Mouse (Mus musculus) MEL (cell line): Measurements from ENCODE around the gene Lhb. TPM values are rescaled to one million over a fixed set of nuclear protein-coding genes. Genes with fewer than 3 reads are reported as not detected.

Experiments
- DNase-seq: peaks from one replicate; pipeline ENCODE4 v3.0.0; 2011; ENCODE audit warnings: low read depth, low spot score
- H3K27ac ChIP-seq: 2 replicates; pipeline ENCODE4 v1.5.1; 2012; ENCODE audit warnings: low read depth, mild to moderate bottlenecking, control low read depth, low read length, moderate library complexity; ENCODE audit not compliant: control insufficient read depth
- H3K27me3 ChIP-seq, 2 experiments: fragments of 150-350 bp in 1 of 2; sonication (generic) in 1 of 2; 2 replicates each; pipeline ENCODE4 v1.6.1; 2012; ENCODE audit warnings: low read length in 2 of 2, mild to moderate bottlenecking in 2 of 2, improper control_type of control experiment in 1 of 2, moderate library complexity in 1 of 2; ENCODE audit not compliant: insufficient read depth in 2 of 2, control insufficient read depth in 1 of 2
- H3K36me3 ChIP-seq, 2 experiments: 2 replicates each; pipeline ENCODE4 v1.6.1; 2012 to 2014; ENCODE audit warnings: low read length in 2 of 2, improper control_type of control experiment in 1 of 2, inconsistent platforms in 1 of 2, mild to moderate bottlenecking in 1 of 2; ENCODE audit not compliant: insufficient read depth in 2 of 2, control insufficient read depth in 1 of 2
- H3K4me1 ChIP-seq, 2 experiments: fragments of 150-350 bp in 1 of 2; sonication (generic) in 1 of 2; 2 replicates each; pipeline ENCODE4 v1.6.1; 2012; ENCODE audit warnings: low read length in 2 of 2, improper control_type of control experiment in 1 of 2, mild to moderate bottlenecking in 1 of 2; ENCODE audit not compliant: insufficient read depth in 2 of 2, control insufficient read depth in 1 of 2
- H3K4me3 ChIP-seq, 2 experiments: fragments of 150-350 bp in 1 of 2; sonication (generic) in 1 of 2; 2 replicates each; pipeline ENCODE4 v1.5.1; 2012; ENCODE audit warnings: low read depth in 2 of 2, low read length in 2 of 2, mild to moderate bottlenecking in 2 of 2, moderate library complexity in 2 of 2, control low read depth in 1 of 2, improper control_type of control experiment in 1 of 2; ENCODE audit not compliant: control insufficient read depth in 1 of 2, insufficient read depth in 1 of 2
- H3K79me2 ChIP-seq: 2 replicates; pipeline ENCODE4 v1.6.1; 2012; ENCODE audit warnings: mild to moderate bottlenecking, low read length, moderate library complexity; ENCODE audit not compliant: control insufficient read depth, poor library complexity, insufficient read depth
- H3K9ac ChIP-seq: 2 replicates; pipeline ENCODE4 v1.6.1; 2012; ENCODE audit warnings: low read depth, mild to moderate bottlenecking, control low read depth, low read length, moderate library complexity; ENCODE audit not compliant: control insufficient read depth, poor library complexity, severe bottlenecking
- H3K9me3 ChIP-seq: fragments of 150-350 bp; sonication (generic); replicated peaks from 2 replicates; pipeline ENCODE4 v1.6.1; 2012; ENCODE audit warnings: mild to moderate bottlenecking, low read length, improper control_type of control experiment, moderate library complexity; ENCODE audit not compliant: insufficient read depth
- CHD2 ChIP-seq: IDR thresholded peaks from 2 replicates; pipeline ENCODE4 v1.6.1; 2011; ENCODE audit warnings: low read length, improper control_type of control experiment
- CTCF ChIP-seq, 3 experiments: IDR thresholded peaks in 2 of 3; conservative IDR thresholded peaks in 1 of 3; 2 replicates each; pipeline ENCODE4 v1.5.1; 2011 to 2012; ENCODE audit warnings: low read length in 3 of 3, low read depth in 2 of 3, mild to moderate bottlenecking in 2 of 3, improper control_type of control experiment in 1 of 3, inconsistent platforms in 1 of 3, mixed read lengths in 1 of 3, moderate library complexity in 1 of 3; ENCODE audit not compliant: control insufficient read depth in 1 of 3, insufficient read depth in 1 of 3, poor library complexity in 1 of 3, severe bottlenecking in 1 of 3
- E2F4 ChIP-seq: IDR thresholded peaks from 2 replicates; pipeline ENCODE4 v1.6.1; 2011; ENCODE audit warnings: low read depth, low read length, improper control_type of control experiment, borderline replicate concordance
- ELF1 ChIP-seq: IDR thresholded peaks from 2 replicates; pipeline ENCODE4 v1.6.1; 2014; ENCODE audit warnings: low read depth, mild to moderate bottlenecking, inconsistent platforms, low read length, improper control_type of control experiment, moderate library complexity
- ETS1 ChIP-seq: IDR thresholded peaks from 2 replicates; pipeline ENCODE4 v1.6.1; 2012; ENCODE audit warnings: low read depth, mild to moderate bottlenecking, inconsistent platforms, low read length, improper control_type of control experiment, moderate library complexity
- GABPA ChIP-seq: IDR thresholded peaks from 2 replicates; pipeline ENCODE4 v1.6.1; 2012; ENCODE audit warnings: low read depth, mild to moderate bottlenecking, inconsistent platforms, low read length, improper control_type of control experiment, moderate library complexity
- HCFC1 ChIP-seq: IDR thresholded peaks from 2 replicates; pipeline ENCODE4 v1.6.1; 2012; ENCODE audit warnings: low read depth, mild to moderate bottlenecking, inconsistent platforms, low read length, improper control_type of control experiment, moderate library complexity
- KAT2A ChIP-seq: conservative IDR thresholded peaks from 2 replicates; pipeline ENCODE4 v1.6.1; 2012; ENCODE audit warnings: low read depth, low read length, improper control_type of control experiment, inconsistent platforms
- MAFK ChIP-seq: IDR thresholded peaks from 2 replicates; pipeline ENCODE4 v1.6.1; 2011; ENCODE audit warnings: low read depth, mild to moderate bottlenecking, low read length, improper control_type of control experiment, borderline replicate concordance
- MXI1 ChIP-seq: IDR thresholded peaks from 2 replicates; pipeline ENCODE4 v1.6.1; 2011; ENCODE audit warnings: mild to moderate bottlenecking, low read depth, low read length, improper control_type of control experiment
- MYB ChIP-seq: IDR thresholded peaks from 2 replicates; pipeline ENCODE4 v1.6.1; 2011; ENCODE audit warnings: mild to moderate bottlenecking, low read depth, low read length, improper control_type of control experiment
- MYC ChIP-seq: IDR thresholded peaks from 2 replicates; pipeline ENCODE4 v1.6.1; 2011; ENCODE audit warnings: low read depth, mild to moderate bottlenecking, low read length, improper control_type of control experiment, moderate library complexity
- NELFE ChIP-seq: IDR thresholded peaks from 2 replicates; pipeline ENCODE4 v1.6.1; 2011; ENCODE audit warnings: low read depth, low read length, improper control_type of control experiment
- NRF1 ChIP-seq: IDR thresholded peaks from 2 replicates; pipeline ENCODE4 v1.6.1; 2014; ENCODE audit warnings: low read depth, mild to moderate bottlenecking, inconsistent platforms, low read length, improper control_type of control experiment, moderate library complexity; ENCODE audit not compliant: poor library complexity, insufficient read depth, severe bottlenecking
- POLR2A ChIP-seq, 2 experiments: IDR thresholded peaks; 2 replicates each; pipeline ENCODE4 v1.6.1; 2011 to 2012; ENCODE audit warnings: low read length in 2 of 2, mild to moderate bottlenecking in 2 of 2, control low read depth in 1 of 2, improper control_type of control experiment in 1 of 2, low read depth in 1 of 2, moderate library complexity in 1 of 2; ENCODE audit not compliant: control insufficient read depth in 1 of 2, insufficient read depth in 1 of 2, poor library complexity in 1 of 2
- POLR2AphosphoS5 ChIP-seq: IDR thresholded peaks from 2 replicates; pipeline ENCODE4 v1.6.1; 2012; ENCODE audit warnings: low read depth, borderline replicate concordance, mild to moderate bottlenecking, inconsistent platforms, low read length, moderate library complexity, mixed read lengths
- SIN3A ChIP-seq: IDR thresholded peaks from 2 replicates; pipeline ENCODE4 v1.6.1; 2012; ENCODE audit warnings: low read length, improper control_type of control experiment, inconsistent platforms
- TAL1 ChIP-seq: IDR thresholded peaks from 2 replicates; pipeline ENCODE4 v1.6.1; 2012; ENCODE audit warnings: mild to moderate bottlenecking, inconsistent platforms, low read length, moderate library complexity, mixed read lengths
- ZC3H11A ChIP-seq: IDR thresholded peaks from 2 replicates; pipeline ENCODE4 v1.6.1; 2012; ENCODE audit warnings: low read depth, mild to moderate bottlenecking, inconsistent platforms, low read length, improper control_type of control experiment
- ZKSCAN1 ChIP-seq: IDR thresholded peaks from 2 replicates; pipeline ENCODE4 v1.6.1; 2012; ENCODE audit warnings: low read depth, mild to moderate bottlenecking, inconsistent platforms, low read length, improper control_type of control experiment, moderate library complexity
- ZMIZ1 ChIP-seq: IDR thresholded peaks from 2 replicates; pipeline ENCODE4 v1.6.1; 2012; ENCODE audit warnings: low read depth, mild to moderate bottlenecking, inconsistent platforms, low read length, improper control_type of control experiment, moderate library complexity
- ZNF384 ChIP-seq: IDR thresholded peaks from 2 replicates; pipeline ENCODE4 v1.6.1; 2012; ENCODE audit warnings: low read depth, mild to moderate bottlenecking, inconsistent platforms, low read length, improper control_type of control experiment
- polyA plus RNA-seq, 2 experiments: library from polyadenylated mRNA; stranded (reverse) in 1 of 2; unstranded in 1 of 2; fragments of >175 nt in 1 of 2; fragments of >200 nt in 1 of 2; gene quantifications; 2 replicates each; pipeline versions ENCODE4 v1.2.1 to v1.2.4; 2012; ENCODE audit warnings: low replicate concordance in 2 of 2, low read depth in 1 of 2; ENCODE audit not compliant: insufficient read length in 2 of 2, insufficient read depth in 1 of 2, missing spikeins in 1 of 2
- total RNA-seq: library from RNA; depleted of rRNA; stranded (reverse); fragments of 300-350 nt; gene quantifications from 2 replicates; pipeline ENCODE4 v1.2.3, GENCODE M21; 2012

The Lhb gene
- total and polyA plus RNA-seq, 3 experiments, result 0.19 to 0.28 TPM; not detected in 1

GRCm38 (mm10) chr7:45409497-45410163 is 11.0 kb upstream of the Lhb start:
- Histone ChIP-seq H3K4me3 (no peak overlapping the region), H3K27me3 (peaks cover 0 to 3% of the 10 kb centered on the region in 2 experiments; a peak in 2 of 4 replicates), H3K27ac (no peak overlapping the region), H3K4me1 (peaks cover 7 to 10% of the 10 kb centered on the region in 2 experiments; a peak in 2 of 4 replicates), H3K9ac (no peak overlapping the region), H3K79me2 (no peaks in the 10 kb centered on the region; the same call in 1 of the 2 replicates), H3K36me3 (no peaks in the 10 kb centered on the region; a peak in 1 of 4 replicates), H3K9me3 (no peaks in the 10 kb centered on the region)
- no peak for DNase-seq
- TF ChIP-seq CTCF (IDR thresholded peaks at IDR 0.05 in 2 of 3, conservative IDR thresholded peaks at IDR 0.05 in 1 of 3; ENCODE audit: control insufficient read depth in 1 of 3, insufficient read depth in 1 of 3, low read depth in 2 of 3, low read length in 3 of 3, poor library complexity in 1 of 3, severe bottlenecking in 1 of 3), result no peak
- no peak for TF ChIP-seq HCFC1
- no peak for TF ChIP-seq NELFE
- no peak for TF ChIP-seq KAT2A
- no peak for TF ChIP-seq MYC
- no peak for TF ChIP-seq GABPA
- no peak for TF ChIP-seq POLR2AphosphoS5
- no peak for TF ChIP-seq POLR2A (IDR thresholded peaks at IDR 0.05; ENCODE audit: control insufficient read depth in 1 of 2, insufficient read depth in 1 of 2, low read depth in 1 of 2, low read length in 2 of 2, poor library complexity in 1 of 2)
- no peak for TF ChIP-seq TAL1
- no peak for TF ChIP-seq ZNF384

- peaks cover 6 to 7% of the 10 kb centered on the region in 2 experiments; a peak in 2 of 4 replicates for H3K4me1 ChIP-seq
- H3K27me3 ChIP-seq, result peaks cover 0 to 3% of the 10 kb centered on the region in 2 experiments; a peak in 2 of 4 replicates
- no peak for TF ChIP-seq NRF1
- no peak for TF ChIP-seq ZMIZ1
- no peak for TF ChIP-seq CHD2
- TF ChIP-seq MYC, result no peak
- no peak for TF ChIP-seq ELF1
- no peak for TF ChIP-seq KAT2A
- no peak for TF ChIP-seq ZC3H11A
- TF ChIP-seq SIN3A, result no peak
- no peak for TF ChIP-seq MAFK
- TF ChIP-seq TAL1, result no peak
- TF ChIP-seq ETS1, result no peak
- TF ChIP-seq MYB, result no peak
- TF ChIP-seq E2F4, result no peak
- TF ChIP-seq ZKSCAN1, result no peak
- no peak for TF ChIP-seq MXI1
- H3K27ac ChIP-seq, result no peak overlapping the region
- no peaks in the 10 kb centered on the region for H3K9me3 ChIP-seq
- no peak overlapping the region for H3K9ac ChIP-seq
- DNase-seq, result no peak
- no peak overlapping the region for H3K4me3 ChIP-seq
- no peaks in the 10 kb centered on the region; the same call in 1 of the 2 replicates for H3K79me2 ChIP-seq
- no peaks in the 10 kb centered on the region; a peak in 1 of 4 replicates for H3K36me3 ChIP-seq
Measured at GRCm38 (mm10) chr7:45412421-45412820, 8.2 kb upstream of the Lhb start.
